Mouse (Mus musculus) yolk sac, embryonic 10.5 days (tissue): ENCODE measurements around the gene Fgfr2.

Experiments used
- DNase-seq: peaks from one replicate; pipeline ENCODE4 v3.0.0-alpha.2; 2017; ENCODE audit warnings: low spot score

Fgfr2 gene

GRCm38 (mm10) chr7:132775333-132775732, 347.8 kb downstream of the Fgfr2 start:
- DNase-seq = no peak

DNA sequence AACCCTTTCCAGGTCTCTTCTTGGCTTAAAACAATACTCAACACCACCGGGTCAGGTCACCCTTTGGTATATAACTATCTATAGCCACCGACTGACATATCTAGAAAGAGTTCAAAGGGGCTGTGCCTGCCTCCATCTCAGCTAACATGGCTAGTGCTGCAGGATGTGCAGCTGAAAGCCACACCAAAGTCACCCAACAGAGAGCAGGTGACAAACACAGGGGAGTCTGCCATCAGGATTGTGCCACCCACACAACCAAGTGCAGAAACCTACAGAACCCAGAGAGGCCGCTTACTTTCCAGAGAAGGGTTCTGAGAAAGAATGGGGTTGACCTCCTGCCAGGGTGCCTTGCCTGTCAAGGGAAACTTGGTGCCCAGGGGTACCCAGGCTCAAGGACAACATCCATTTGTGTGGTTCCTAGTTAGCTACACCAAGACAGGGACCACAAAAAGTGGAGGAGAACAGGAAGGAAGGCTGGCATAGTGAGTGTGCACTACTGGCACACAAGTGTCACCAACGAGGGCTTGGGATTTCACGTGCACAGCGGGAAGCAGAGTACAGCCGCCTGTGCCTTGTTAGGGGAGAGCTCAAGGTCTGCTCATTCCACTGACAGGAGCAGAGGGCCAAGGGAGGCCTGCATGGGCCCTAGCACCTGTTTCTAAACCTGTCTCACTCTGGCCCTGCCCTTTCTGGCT, 350.0 kb downstream of the Fgfr2 start:
- DNase-seq = no peak

- DNase-seq = no peak
Observed at GRCm38 (mm10) chr7:132772440-132772839, 350.7 kb downstream of the Fgfr2 start.

- no peak for DNase-seq
Observed at GRCm38 (mm10) chr7:132768498-132769344, 354.4 kb downstream of the Fgfr2 start.

DNA sequence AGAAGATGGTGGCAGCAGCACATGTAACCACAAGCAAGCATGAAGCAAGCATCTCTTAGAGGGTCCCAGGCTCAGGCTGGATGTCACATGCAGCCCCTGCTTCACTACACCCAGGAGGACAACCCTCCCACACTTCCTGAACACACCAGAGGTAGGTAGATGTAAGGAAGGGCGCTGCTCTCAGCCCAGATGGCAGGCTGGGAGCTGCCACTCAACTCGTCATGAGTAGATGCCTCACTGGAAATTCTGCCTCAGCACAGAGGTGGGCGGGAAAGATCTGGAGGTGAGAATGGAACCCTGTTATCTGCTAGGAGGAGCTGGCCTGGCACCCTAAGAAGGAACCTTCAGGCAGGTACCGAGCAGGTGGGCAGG, 355.2 kb downstream of the Fgfr2 start:
- no peak for DNase-seq

DNA sequence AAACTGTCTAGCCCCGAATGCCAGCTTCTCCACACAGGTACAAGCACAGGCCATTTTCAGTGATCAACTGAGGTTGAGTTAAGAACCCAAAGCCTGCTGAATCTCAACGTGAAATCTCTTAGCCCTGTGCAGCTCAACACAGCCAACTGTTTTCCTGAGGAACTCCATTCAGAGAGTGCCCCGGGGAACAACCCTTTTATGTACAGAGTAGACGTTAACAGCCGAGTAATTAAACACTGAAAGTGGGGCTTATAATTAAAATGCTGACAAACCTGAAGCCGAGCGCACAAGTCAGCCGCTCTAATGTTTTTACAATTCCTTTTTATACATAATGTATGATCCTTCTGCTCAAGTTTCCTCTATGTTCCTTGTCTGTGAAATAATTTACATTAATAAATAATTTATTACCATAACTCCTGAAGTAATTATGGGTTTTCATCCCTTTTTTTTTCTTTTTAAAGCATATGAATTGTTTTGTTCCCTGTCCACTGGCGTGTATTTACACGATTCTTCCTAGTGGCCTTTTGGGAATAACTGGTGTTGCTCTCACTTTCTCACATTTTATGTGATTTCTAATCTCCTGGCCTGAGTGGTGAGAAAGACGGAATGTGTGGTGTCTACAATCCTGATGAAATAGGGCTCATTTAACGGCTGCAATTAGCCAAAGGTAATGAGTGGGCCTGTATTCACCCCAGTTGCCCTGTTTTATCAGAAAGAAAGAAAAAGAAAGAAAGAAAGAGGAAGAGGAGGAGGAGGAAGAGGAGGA, 355.7 kb downstream of the Fgfr2 start:
- DNase-seq = no peak

GRCm38 (mm10) chr7:132766235-132766871, 356.8 kb downstream of the Fgfr2 start:
- DNase-seq = no peak

- no peak for DNase-seq
Observed at GRCm38 (mm10) chr7:132765629-132766186, 357.4 kb downstream of the Fgfr2 start.

GRCm38 (mm10) chr7:132764896-132765491, 358.2 kb downstream of the Fgfr2 start:
- DNase-seq = no peak

GRCm38 (mm10) chr7:132764314-132764713, 358.8 kb downstream of the Fgfr2 start:
- DNase-seq = no peak

DNA sequence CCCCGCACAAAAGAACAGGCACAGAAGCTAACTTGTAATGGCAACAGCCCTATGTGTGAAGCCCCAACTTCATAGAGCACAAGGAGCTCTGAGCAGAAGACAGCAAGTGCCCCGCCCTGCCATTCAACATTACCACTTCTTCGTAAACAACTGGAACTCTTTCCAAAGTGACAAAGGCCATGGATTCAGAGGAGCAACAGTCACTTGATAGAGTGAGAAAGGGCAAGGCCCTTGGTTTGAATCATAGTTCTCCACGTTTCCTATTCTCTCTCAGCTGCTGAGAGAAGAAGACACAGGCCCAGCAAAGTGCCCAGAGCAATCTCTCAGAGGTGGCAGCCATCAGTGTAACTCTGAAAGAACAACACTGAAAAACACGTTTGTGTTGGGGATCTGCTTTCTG, 359.2 kb downstream of the Fgfr2 start:
- no peak for DNase-seq

- DNase-seq = no peak
Observed at GRCm38 (mm10) chr7:132763351-132763750, 359.8 kb downstream of the Fgfr2 start.

DNA sequence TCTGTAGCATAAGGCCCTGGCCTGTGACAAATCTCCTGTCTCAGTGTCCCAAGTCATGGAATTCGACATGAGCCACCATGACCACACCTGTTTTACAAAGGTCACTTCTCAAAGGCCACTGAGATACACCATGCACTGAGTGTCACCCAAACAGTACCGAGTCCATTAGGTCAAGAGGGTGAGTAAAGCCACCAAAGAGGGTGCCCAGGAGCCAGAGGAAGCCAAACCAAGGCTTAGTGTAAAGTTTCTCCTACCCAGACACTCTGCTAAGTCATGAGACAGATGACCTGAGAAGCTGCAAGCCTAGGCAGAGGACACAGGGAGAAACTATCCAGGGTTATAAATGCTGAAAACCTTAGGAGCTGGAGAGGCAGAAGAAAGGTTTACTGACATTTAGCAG, 361.7 kb downstream of the Fgfr2 start:
- no peak for DNase-seq

DNA sequence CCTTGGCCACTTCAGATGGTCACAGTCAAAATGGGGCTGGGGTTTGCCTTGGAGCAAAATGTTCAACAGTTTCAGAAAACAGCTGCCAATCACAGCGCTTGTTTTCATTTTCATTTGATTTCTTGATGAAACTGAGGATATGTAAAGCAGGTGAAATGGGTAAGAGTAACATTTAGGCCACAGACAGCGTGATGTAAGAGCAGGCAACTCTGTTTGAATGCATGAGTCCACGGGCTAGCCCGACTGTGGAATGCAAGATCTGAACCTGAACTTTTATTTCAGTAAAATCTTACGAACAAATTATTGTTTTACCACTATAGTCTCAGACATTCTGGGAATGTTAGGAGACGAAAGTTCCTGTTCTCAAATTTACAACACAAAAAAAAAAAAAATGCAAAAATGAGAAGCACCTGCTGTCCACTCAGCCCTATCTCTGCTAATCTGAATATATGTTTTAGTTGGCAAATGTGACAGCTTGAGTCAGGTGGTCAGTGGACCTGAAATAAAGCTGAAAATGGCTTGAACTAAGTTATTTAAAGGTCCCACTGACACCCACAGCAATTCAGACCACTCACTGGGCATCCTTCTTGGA, 362.5 kb downstream of the Fgfr2 start:
- no peak for DNase-seq

GRCm38 (mm10) chr7:132759926-132760325, 363.2 kb downstream of the Fgfr2 start:
- DNase-seq = no peak

- DNase-seq = no peak
Observed at GRCm38 (mm10) chr7:132759405-132759891, 363.7 kb downstream of the Fgfr2 start.

DNA sequence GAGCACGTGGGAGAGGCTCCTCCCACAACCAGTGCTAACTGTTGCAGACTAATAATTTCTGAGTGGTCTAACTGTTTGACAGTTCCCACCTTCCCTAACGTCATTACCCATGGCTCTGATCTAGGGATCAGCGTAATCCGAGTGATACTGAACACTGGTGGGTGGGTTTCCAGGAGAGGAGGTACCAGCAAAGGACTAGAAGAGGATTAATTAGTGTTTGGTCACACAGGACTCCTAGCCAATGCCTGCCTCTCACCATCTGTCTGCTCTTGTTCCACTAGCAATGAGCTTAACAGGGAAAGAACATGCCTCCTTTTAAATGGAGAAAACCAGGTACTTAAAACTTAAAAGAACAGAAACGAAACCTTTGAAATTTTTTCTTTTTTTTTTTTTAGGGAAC, 364.3 kb downstream of the Fgfr2 start:
- DNase-seq = no peak

GRCm38 (mm10) chr7:132756325-132756724, 366.8 kb downstream of the Fgfr2 start:
- no peak for DNase-seq

GRCm38 (mm10) chr7:132754389-132754750, 368.8 kb downstream of the Fgfr2 start:
- no peak for DNase-seq

GRCm38 (mm10) chr7:132753518-132754388, 369.4 kb downstream of the Fgfr2 start:
- no peak for DNase-seq
